Mouse (Mus musculus) embryonic facial prominence, embryonic 11.5 days (tissue): Measurements from ENCODE around the gene Rbm8a. TPM values are rescaled to one million over a fixed set of nuclear protein-coding genes. Genes with fewer than 3 reads are reported as not detected.

ENCODE experiments used
- ATAC-seq: fragments of 200-750 bp; cut with Nextera tagmentation; replicated peaks from 2 replicates; pipeline ENCODE4 v1.8.0; 2017; ENCODE audit warnings: low read depth; ENCODE audit not compliant: insufficient number of reproducible peaks, low FRiP score, low TSS enrichment
- DNase-seq: peaks from one replicate; pipeline ENCODE4 v3.0.0-alpha.2; 2015; ENCODE audit warnings: low spot score
- H3K27ac ChIP-seq: fragments of 300-500 bp; sonication (generic); replicated peaks from 2 replicates; pipeline ENCODE4 v1.5.1; 2014; ENCODE audit warnings: mild to moderate bottlenecking, low read depth, low read length, control low read depth
- H3K27me3 ChIP-seq: fragments of 300-500 bp; sonication (generic); 2 replicates; pipeline ENCODE4 v1.6.1; 2014; ENCODE audit warnings: mild to moderate bottlenecking, low read length, moderate library complexity, mixed read lengths; ENCODE audit not compliant: control insufficient read depth, insufficient read depth
- H3K36me3 ChIP-seq: fragments of 300-500 bp; sonication (generic); replicated peaks from 2 replicates; pipeline ENCODE4 v1.6.1; 2014; ENCODE audit warnings: low read depth, mild to moderate bottlenecking, low read length, moderate library complexity, mixed read lengths; ENCODE audit not compliant: control insufficient read depth, insufficient read depth
- H3K4me1 ChIP-seq: fragments of 300-500 bp; sonication (generic); 2 replicates; pipeline ENCODE4 v1.6.1; 2014; ENCODE audit warnings: low read length, mixed read lengths; ENCODE audit not compliant: control insufficient read depth, insufficient read depth
- H3K4me2 ChIP-seq: fragments of 300-500 bp; sonication (generic); 2 replicates; pipeline ENCODE4 v1.6.1; 2014; ENCODE audit warnings: low read depth, mild to moderate bottlenecking, control low read depth, low read length, moderate library complexity
- H3K4me3 ChIP-seq: fragments of 300-500 bp; sonication (generic); 2 replicates; pipeline ENCODE4 v1.5.1; 2014; ENCODE audit warnings: low read depth, low read length, control low read depth
- H3K9ac ChIP-seq: fragments of 300-500 bp; sonication (generic); replicated peaks from 2 replicates; pipeline ENCODE4 v1.6.1; 2014; ENCODE audit warnings: mild to moderate bottlenecking, control low read depth, low read length
- H3K9me3 ChIP-seq: fragments of 300-500 bp; sonication (generic); replicated peaks from 2 replicates; pipeline ENCODE4 v1.6.1; 2016; ENCODE audit warnings: mild to moderate bottlenecking, low read length, inconsistent platforms, mixed read lengths; ENCODE audit not compliant: control insufficient read depth
- WGBS: fragments of 180-500 bp; shearing (Covaris S2); extraction: QIAGEN DNeasy Blood & Tissue Kit; methylation state at CpG from one replicate; pipeline ENCODE4 v1.1.7; 2014; 5-methylcytosine and 5-hydroxymethylcytosine counted together
- polyA plus RNA-seq: library from polyadenylated mRNA; unstranded; fragments of >200 nt; fragmentation: Nextera tagmentation; extraction: Ambion mirVana; gene quantifications from 2 replicates; pipeline ENCODE4 v1.2.1, GENCODE M21; 2014

Gene Rbm8a
- polyA plus RNA-seq, result 195 and 196 TPM in 2 replicates

DNA sequence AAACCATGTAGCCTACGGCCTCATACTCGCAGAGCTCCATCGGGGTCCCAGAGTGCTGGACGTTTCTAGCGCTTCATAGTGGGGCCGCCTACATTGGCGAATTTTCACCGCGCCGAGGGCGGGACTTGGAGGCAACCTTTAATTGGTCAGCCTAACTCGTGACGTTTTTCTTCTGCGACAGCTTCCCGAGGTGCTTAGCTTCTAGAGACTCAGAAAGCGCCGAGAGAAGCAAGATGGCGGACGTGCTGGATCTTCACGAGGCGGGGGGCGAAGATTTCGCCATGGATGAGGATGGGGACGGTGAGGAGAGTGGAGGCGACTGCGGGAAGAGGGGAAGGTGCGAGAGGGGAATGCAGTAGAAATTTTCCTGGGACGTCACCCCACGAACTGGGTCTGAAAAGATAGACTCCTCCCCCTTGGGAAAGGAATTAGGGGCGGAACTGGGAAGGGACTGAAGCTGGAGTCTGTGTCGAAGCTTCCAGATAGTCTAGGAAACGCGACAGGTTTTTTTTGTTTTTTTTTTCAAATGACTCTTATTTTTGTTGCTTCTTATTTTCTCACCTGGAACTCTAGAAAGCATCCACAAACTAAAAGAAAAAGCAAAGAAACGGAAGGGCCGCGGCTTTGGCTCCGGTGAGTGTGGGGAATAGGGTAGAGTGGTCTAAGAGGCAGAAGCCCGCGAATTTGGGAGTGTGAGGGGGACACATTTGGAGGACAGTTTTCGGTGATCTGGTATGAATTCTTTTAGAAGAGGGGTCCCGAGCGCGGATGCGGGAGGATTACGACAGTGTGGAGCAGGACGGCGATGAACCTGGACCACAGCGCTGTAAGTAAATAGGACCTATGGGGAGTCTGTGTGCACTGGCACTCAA is at the start of gene Rbm8a:
Rbm8a (plus strand) TSS at position 205 of the 872 bp plus-strand sequence.
- peak within 1 kb of the TSS; percentile 8; the same call in 1 of the 2 replicates for H3K27ac ChIP-seq
- H3K4me3 ChIP-seq, result peak within 1 kb of the TSS; percentile 68
- ATAC-seq (peak; percentile 92), DNase-seq (peak; percentile 100)
- H3K4me2 ChIP-seq, result peak within 1 kb of the TSS; percentile 71
- peak within 1 kb of the TSS; percentile 71 for H3K9ac ChIP-seq
- no peaks in the 10 kb centered on the region for H3K9me3 ChIP-seq
- H3K4me1 ChIP-seq, result no peaks in the 10 kb centered on the region
- no peaks in the 10 kb centered on the region for H3K27me3 ChIP-seq
- WGBS, result 1% methylated on average over 48 of the region's 48 CpGs
- H3K36me3 ChIP-seq, result no peaks in the 10 kb centered on the region

DNA sequence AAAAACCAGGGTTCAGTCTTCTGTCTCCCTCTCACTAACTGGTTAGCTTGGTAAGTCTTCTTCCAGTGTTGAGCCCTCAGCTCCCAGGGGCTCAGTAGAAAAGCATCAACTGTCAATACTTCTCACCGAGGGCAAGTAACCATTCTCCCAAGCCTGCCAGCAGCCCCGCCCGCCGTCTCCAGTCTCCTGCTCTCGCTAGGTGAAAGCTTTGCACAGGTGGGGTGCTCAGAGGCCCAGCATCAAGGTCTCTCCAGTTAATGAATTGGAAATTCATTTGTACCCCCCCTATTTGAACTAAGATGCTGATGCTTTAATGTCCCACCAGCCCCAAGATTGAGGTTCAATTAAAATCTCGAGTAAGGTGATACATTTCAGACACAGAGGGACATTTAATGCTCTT is 48.6 kb upstream of the Rbm8a start:
- H3K9ac ChIP-seq, result no peak overlapping the region
- no peaks in the 10 kb centered on the region for H3K27me3 ChIP-seq
- ATAC-seq (no peak), DNase-seq (no peak)
- H3K4me2 ChIP-seq, result no peak overlapping the region
- H3K4me3 ChIP-seq, result no peak overlapping the region
- H3K4me1 ChIP-seq, result no peaks in the 10 kb centered on the region; the same call in 1 of the 2 replicates
- no peaks in the 10 kb centered on the region for H3K36me3 ChIP-seq
- no peaks in the 10 kb centered on the region for H3K9me3 ChIP-seq
- no peak overlapping the region for H3K27ac ChIP-seq
- 37% methylated on average over 6 of the region's 6 CpGs for WGBS

DNA sequence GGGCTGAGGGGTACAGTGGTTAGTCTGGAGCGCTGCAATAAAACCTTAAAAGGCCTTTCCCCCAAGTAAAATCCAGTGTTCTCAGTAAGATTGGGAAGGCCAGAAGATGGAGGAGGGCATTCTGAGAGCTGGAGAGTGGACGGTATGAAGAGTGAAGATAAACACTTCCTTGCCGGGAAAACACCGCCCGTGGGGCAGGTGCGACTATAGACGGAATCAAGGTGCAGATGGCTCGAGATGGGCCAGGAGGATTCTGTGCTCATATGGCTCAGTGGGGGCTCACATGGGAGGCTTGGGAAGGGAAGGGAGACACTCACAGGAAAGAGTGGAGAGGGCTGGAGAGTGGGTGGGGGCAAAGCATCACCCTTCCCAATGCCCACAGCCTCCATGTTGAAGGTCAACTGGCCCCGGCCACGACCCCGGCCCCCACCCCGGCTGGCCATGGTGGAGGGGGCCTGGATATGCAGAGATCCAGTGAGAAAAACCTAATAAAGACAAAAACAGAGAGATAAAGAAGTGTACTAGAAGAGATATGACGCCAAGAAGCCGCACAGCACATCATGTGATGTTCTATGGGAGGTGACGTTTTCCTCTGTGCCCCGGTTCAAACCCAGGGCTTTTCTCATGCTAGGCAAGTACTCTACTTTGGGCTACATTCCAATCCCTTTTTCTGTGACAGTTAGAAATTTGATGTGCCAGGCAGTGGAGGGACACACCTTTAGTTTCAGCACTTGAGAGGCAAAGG is 47.8 kb upstream of the Rbm8a start:
- Histone ChIP-seq H3K27me3 (no peaks in the 10 kb centered on the region), H3K4me1 (no peaks in the 10 kb centered on the region; the same call in 1 of the 2 replicates), H3K4me3 (no peak overlapping the region), H3K4me2 (no peak overlapping the region), H3K27ac (no peak overlapping the region), H3K9ac (no peak overlapping the region), H3K9me3 (no peaks in the 10 kb centered on the region), H3K36me3 (no peaks in the 10 kb centered on the region)
- WGBS, result 81% methylated on average over 16 of the region's 16 CpGs
- DNase-seq (no peak), ATAC-seq (no peak)

DNA sequence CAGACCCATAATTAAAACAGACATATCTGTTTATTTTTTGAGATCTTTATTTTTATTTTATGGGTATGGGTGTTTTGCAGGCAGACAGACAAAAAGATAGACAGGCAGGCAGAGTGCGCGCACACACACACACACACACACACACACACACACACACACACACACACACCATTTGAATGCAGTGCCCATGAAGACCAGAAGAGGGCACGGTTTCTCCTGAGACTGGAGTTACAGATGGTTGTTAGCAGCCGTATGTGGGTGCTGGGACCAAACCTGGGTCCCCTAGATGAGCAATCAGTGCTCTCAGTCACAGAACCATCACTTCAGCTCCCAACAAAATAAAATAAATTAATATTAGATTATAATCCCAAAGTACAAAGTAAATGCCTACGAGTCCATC is 46.3 kb upstream of the Rbm8a start:
- H3K27me3 ChIP-seq, result no peaks in the 10 kb centered on the region
- no peak overlapping the region for H3K4me3 ChIP-seq
- no peak overlapping the region for H3K27ac ChIP-seq
- no peaks in the 10 kb centered on the region for H3K36me3 ChIP-seq
- no peaks in the 10 kb centered on the region; the same call in 1 of the 2 replicates for H3K4me1 ChIP-seq
- WGBS, result 87% methylated on average over 5 of the region's 5 CpGs
- H3K9ac ChIP-seq, result no peak overlapping the region
- H3K4me2 ChIP-seq, result no peak overlapping the region
- no peaks in the 10 kb centered on the region for H3K9me3 ChIP-seq
- DNase-seq (no peak), ATAC-seq (no peak)

DNA sequence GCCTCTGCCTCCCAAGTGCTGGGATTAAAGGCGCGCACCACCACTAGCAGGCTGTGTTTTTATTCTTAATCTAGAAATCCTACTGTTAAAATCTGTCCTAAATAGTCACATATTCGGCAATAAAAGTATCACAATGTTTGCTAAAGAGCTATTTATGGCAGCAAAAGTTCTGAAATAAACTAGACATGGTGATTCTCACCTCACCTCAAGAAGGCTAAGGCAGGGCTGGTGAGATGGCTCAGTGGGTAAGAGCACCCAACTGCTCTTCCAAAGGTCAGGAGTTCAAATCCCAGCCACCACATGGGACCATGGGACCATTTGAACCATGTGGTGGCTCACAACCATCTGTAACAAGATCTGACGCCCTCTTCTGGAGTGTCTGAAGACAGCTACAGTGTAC is 39.1 kb upstream of the Rbm8a start:
- no peak for ATAC-seq
- WGBS, result 77% methylated on average over 4 of the region's 4 CpGs

DNA sequence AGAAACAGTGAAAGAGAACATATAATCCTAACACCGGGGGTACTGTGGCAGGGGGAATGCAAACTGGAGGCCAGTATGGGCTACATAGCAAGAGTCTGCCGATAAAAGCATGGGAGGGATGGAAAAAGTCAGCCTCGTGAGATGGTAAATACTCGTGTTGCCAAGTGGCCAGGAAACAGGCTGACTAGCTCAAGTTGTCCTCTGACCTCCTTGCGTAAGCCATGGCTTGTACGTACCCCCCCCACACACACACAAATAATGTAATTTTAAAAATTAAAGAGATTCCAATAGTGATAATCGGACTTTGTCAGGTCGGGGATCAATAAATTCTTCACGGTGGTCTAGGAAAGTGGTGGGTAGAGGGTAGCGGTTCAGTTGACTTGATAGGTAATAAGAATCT is 36.4 kb upstream of the Rbm8a start:
- Histone ChIP-seq H3K36me3 (no peaks in the 10 kb centered on the region), H3K27me3 (peaks cover 8% of the 10 kb centered on the region), H3K9me3 (no peaks in the 10 kb centered on the region), H3K4me3 (peak overlapping the region; percentile 61), H3K4me1 (peaks cover 6% of the 10 kb centered on the region), H3K4me2 (peak overlapping the region; percentile 65), H3K27ac (no peak overlapping the region), H3K9ac (peak overlapping the region; percentile 69)
- WGBS, result 1% methylated on average over 10 of the region's 10 CpGs
- ATAC-seq (no peak), DNase-seq (no peak)

More for the DNA sequence above, 39.1 kb upstream of the Rbm8a start:
- no peaks in the 10 kb centered on the region for H3K9me3 ChIP-seq
- no peak for DNase-seq
- no peaks in the 10 kb centered on the region for H3K4me1 ChIP-seq
- H3K27ac ChIP-seq, result no peak overlapping the region
- H3K9ac ChIP-seq, result no peak overlapping the region
- H3K4me2 ChIP-seq, result no peak overlapping the region
- H3K27me3 ChIP-seq, result peaks cover 4% of the 10 kb centered on the region
- H3K4me3 ChIP-seq, result no peak overlapping the region
- no peaks in the 10 kb centered on the region for H3K36me3 ChIP-seq

DNA sequence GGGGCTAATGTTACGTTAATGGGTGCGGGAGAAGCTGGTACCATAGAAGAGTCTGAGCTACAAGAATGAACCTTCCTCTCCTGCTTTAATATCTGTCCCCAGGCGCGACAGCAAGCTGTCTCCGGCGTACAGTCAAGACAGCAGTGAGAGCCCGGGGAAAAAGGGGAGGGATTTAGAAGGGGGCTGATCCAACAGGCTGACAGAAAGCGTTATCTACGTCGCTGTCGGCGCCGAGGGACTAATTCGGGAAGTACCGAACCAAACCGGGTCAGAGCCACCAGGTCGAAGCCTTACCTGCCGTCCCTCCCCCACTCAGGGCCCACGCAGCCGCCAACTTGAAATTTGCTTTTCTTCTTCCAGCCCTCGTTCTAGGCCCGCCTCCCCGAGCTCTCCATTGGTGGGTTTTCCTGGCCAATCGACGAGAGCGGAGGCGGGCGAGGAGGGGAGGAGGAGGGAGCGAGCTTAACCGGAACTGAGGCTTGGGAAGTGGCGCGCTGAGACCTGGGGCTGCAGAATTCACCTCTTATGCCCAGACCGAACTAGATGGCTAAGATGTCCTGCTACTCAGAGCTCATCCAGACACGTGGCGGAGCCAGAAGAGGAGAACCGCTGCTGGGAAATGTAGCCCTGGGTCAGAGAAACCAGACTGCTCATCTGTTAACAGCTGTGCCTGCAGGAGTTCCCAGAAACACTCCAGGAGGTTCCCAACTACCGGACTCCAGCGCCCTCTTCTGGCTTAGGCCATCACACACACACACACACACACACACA is 35.8 kb upstream of the Rbm8a start, which contains the start of gene Polr3gl:
Polr3gl (minus strand) TSS at position 392 of the 771 bp plus-strand sequence.
- H3K36me3 ChIP-seq, result no peaks in the 10 kb centered on the region
- ATAC-seq, result peak; percentile 76
- peak; percentile 95 for DNase-seq
- peak within 1 kb of the TSS; percentile 61 for H3K4me3 ChIP-seq
- H3K9ac ChIP-seq, result peak within 1 kb of the TSS; percentile 69
- H3K27me3 ChIP-seq, result peaks cover 10% of the 10 kb centered on the region
- H3K4me2 ChIP-seq, result peak within 1 kb of the TSS; percentile 65
- WGBS, result under 1% methylated on average over 38 of the region's 38 CpGs
- H3K27ac ChIP-seq, result peak within 1 kb of the TSS; percentile 70; the same call in 1 of the 2 replicates
- H3K4me1 ChIP-seq, result peaks cover 6% of the 10 kb centered on the region
- H3K9me3 ChIP-seq, result no peaks in the 10 kb centered on the region
